Mouse (Mus musculus): ENCODE data around the gene Ipmk.
"Not testable (repeated sequence)": the region's sequence is repeated elsewhere in the genome, so short reads cannot be mapped to it uniquely, and the experiment has no call there.

The Ipmk gene

DNA sequence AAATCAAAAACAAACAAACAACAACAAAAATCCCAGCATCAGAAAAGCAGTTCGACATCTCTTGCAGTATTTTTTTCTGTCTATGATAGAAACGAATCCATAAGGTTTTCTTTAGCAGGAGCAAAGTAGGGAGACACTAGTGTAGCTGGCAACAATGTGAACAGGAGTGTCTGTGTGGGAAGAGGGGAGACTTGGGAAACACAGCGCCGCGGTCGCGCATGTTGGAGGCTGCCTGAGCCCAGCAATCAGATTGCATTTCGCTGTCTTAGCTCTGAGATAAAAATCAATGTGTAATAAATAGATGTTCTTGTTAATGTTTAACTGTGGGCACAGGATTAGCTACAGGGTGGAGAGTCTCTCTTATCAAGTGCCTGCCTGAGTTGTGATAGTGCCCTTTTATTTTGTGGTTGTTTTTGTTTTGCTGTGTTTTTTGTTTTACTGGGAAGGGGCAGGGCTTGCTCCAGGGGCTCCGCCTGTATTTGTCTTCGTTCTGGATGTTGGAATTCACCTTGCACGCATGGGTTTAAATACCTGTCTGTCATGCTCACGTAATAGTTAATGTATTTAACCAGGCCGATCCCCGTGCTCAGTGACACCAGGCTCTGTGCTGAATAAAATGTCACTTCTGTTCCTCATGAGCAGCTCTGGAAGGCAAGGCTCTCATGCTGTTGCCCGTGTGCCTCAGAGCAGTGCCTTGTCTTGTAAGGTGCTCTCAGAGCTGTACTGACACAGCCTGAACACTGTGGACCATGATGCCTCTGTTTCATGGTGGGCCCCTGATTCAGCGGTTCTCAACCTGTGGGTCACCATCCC lies 20.8 kb downstream of the Ipmk start:
- in situ Hi-C loops (cut with MboI, MseI), result no loop called here

DNA sequence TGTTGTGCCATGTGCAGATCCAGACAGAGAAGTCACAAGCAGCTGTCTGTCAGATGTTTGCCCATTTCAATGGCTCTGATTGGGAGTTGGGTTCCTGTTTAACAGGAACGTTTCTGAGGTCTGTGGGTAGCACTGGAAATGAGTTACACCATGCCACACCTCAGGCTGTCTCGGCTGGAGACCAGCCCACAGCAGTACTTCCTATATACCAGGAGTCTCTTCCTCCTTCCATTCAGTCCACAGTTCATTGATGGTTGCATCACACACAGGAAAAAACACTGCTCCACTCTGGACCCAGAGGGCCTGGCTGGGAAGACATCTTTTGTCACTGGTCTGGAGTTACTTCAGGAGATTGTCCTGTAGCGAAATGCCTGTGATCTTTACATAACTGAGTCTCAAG lies 21.9 kb downstream of the Ipmk start:
- in situ Hi-C loops (cut with MboI, MseI), result no loop called here

DNA sequence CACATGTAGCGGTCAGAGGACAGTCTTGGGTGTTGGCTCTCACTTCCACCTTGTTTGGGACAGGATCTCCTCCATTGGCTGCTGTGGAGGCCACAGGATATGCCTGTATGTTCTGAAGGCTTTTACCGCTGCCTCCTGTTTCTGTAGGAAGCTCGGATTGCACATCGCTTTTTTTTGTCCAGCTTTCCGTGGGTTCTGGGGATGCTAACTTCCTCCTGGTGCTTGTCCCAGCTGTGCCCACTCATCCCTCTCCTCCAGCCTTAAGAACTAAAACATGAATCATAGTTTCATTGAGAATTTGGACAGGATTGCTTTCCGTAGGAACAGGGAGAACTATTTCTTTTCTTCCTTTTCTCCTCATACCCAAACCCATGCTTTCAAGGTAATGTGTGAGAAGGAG lies 24.3 kb downstream of the Ipmk start:
- in situ Hi-C loops (cut with MboI, MseI), result no loop called here

DNA sequence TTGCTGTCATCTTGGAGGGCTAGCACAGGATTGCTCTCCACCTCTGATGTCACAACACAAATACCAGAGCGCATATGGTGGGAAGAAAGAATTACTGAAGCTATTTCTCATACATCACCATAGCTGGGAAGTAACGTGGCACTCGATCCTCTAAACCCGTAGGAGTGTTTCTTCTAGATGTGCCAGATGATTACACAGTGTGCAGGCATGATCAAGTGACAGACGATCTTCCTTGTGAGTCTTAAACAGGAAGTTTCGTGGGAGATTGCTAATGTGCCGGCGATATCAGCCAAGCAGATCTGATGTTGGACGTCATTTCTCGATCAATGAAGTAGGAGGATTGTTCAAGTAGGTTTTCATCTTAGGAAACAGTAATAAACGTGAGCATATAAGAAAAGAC lies 26.1 kb downstream of the Ipmk start:
- in situ Hi-C loops (cut with MboI, MseI), result no loop called here

DNA sequence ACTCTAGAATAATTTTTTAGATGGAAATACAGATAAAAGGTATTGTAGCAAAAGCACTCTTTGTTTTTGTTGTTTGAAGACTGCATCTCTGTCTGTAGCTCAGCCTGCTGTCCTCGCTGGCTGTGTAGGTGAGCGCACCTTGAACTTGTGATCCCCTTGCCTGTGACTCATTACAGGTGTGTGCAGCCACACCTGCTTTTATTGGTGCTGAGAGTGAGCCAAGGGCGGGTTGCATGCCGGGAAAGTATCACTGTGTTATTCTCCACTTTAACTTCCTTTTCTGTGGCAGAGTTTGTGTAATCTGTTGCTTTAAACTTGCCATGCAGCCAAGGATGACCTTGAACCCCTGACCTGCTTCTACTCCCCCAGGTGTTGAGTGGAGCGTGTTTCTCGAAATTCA lies 28.5 kb downstream of the Ipmk start:
- in situ Hi-C loops (cut with MboI, MseI), result no loop called here

DNA sequence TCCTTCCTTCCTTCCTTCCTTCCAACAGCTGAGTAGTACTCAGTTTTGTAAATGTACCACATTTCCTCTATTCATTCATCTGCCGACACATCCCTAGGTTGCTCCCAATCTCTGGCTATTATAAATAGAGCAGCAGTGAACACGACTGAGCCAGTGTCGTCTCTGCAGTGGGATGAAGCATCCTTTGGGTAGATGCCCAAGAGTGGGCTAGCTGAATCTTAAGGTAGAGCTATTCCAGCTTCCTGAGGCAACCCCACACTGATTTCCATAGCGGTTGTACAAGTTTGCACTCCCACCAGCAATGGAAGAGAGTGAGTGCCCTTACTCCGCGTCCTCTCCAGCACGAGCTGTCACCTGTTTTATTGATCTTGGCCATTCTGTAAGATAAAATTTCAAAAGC lies 32.8 kb downstream of the Ipmk start:
- in situ Hi-C loops (cut with MboI, MseI), result no loop called here

DNA sequence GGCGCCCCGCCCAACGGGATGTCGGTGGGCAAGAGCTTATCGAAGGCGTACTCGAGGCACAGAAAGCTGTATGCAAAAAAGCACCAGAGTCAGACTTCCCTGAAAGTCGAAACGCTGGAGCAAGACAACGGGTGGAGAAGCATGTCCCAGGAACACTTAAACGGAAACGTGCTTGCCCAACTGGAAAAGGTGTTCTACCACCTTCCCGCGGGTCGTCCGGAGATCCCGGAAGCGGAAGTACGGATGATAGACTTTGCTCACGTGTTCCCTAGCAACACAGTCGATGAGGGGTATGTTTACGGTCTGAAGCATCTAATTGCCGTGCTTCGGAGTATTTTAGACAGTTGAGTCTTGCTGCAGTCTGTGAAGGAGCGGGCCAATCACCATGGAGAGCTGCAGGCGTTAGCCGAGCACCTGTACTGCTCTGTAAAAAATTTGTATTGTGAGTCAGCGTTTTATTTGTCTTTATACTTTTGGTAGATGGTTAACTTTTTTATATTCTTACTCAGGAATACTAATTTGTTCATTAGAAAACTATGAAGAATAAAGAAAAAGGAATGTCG lies 34.0 kb downstream of the Ipmk start:
- in situ Hi-C loops (cut with MboI, MseI), result no loop called here

DNA sequence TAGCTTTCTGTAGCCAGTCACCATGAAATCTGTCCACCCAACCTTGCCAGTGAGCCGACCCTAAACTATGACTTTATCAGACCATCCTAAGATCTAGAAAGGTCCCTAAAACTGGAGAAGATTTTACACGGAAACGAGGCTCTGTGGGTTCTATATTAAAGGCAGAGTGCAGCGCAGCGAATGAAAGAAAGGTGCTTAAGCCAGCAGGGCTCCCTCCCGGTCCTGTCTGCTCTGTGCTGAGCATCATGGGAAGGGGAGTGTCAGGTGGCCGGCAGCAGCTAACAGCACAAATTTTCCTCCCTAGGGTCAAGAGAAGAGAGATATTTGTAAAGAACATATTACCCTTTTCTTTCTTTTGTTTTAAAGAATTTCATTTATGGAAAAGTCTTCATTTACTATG lies 34.5 kb downstream of the Ipmk start:
- in situ Hi-C loops (cut with MboI, MseI), result no loop called here

DNA sequence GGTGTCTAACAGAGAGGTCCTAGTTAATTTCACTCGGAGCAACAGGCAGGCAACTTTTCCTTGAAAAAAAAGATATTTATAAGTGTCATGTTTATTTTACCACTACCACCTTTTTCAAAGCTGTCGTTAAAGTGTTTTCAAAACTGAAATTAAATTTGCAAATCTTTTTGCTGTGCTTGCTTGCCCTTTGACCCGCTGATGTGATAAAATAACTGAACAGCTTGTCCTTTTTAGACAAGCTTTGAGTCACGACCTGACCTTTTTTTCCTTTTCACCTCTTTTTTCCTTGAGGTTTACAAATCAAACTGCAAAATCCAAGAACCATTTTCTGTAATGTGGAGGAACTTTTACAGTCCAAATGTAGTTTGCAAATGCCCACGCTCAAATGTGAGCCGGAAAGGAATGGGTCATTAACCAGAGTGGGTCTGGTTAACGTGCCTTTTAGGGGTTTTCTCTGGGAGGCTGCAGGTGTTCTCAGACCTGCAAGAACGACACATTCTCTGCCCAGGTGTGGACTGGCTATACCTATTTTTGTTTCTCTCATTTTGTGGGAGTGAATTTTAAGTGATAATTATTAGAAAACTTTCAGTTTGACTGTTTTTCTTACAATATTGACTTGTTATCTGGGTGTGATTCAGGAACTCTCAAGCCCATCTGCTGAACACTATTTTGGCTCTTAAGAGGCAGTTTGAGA lies 35.4 kb downstream of the Ipmk start:
- in situ Hi-C loops (cut with MboI, MseI), result no loop called here

DNA sequence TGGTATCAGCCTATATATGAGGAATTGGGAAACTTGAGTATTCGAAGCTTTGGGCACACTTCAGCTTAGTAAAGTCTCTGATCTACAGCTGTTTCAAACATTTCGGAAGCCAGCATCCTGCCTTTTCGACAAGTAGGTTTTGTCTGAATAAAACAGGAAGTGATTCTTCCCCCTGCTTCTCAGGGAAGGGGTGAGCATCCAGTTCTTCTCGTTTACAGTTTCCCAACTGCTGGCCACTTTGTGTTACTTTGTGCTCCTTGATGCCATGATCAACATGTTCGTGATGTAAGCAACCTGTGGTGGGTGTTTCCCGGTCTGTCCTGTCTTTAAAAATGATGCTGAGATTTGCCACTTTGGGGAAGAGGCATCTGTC lies 36.0 kb downstream of the Ipmk start:
- in situ Hi-C loops (cut with MboI, MseI), result not testable (repeated sequence)

DNA sequence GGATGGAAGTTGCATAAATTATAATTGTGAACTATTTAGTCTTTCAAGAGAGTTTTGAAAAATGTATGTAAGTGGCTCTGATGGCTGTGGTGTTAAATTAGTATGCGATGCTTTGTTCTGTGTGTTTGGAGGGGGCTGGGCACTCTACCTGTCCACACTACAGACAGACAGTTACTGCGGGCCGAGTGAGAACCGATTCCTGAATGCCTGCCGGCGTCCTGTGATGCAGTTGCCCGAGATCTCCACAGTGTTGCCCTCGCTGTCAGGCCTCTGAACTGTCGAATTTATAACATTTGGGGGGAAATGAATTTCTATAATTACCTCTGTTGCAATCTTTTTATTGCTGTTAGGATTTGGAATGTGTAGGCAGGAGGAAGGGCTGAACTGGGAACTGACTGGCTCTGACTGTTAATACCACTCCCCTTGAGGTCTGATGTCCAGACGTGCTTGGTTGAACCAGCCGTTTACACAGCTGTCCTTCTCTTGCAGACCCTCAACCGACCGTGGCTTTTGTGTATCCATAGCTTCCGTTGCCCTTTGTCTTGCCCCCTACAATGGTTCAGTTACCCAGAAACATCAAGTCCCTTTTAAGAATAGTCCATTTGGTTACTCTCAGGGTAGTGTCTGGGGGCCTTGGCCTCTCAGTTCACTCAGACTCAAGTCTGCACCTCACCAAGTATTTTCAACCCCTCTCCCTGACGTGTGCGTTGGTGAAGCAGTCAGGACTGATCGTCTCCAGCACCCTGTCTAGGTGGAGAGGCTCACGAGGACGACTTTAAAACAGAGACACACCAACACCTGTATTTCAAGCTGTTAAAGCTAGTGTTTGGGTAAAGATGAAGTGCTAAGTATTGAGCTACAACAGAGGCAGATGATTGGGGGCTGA lies 36.8 kb downstream of the Ipmk start:
- in situ Hi-C loops (cut with MboI, MseI), result no loop called here

DNA sequence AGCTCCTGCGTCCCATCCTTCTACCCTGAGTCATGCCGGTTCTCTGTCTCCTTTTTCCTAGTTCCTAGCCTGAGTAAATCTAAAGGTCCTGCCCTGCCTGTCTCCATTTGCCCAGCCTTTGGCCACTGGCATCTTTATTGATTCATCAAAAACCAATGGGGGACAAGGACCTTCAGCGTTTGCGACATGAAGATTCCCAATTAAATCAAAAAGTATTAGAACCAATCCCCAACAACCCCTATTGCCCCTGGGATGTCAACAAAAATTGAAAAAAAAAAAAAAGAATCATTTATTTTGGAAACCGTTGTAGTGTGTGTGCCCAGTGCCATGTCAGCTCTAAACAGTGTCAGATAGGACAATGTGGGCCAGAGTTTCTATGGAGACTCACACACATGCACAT lies 41.7 kb downstream of the Ipmk start:
- in situ Hi-C loops (cut with MboI, MseI), result no loop called here

DNA sequence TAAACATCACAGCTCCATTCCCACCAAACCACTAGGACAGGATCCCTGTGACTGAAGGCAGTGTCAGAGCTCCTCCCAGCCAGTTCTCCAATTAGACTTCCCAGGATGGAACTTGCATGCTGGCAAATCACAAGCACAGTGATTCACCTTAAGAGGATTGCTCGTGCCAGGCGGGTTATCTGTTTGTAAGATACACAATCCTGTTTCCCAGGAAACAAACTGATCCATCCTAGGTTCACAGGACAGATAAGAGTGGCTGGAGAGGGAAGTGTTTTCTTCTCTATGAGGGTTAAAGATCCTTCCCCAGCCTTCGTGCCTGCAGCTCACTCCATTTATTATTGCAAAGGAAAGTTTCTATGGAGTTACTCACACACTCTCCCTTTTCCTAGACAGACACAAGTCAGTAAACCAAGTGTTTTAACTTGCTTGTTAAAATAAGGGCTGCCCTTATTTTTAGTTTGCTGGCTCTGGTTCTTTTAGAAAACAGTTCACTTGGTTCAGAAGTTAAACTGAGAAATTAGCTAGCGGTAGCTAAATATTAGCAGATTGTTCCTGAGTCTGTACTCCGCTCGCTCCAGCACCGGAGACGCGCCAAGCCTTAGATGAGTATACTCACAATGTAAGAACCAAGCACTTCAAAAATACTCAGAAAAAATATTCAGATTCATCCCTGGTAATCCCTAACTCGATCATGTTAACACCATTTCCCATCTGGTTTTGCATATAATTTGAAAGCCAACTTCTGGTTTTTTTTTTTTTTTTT lies 51.0 kb downstream of the Ipmk start:
- in situ Hi-C loops (cut with MboI, MseI), result loop anchor here (5.0 kb wide), 1 partner anchor 1259 kb away; no protein-coding TSS in a partner anchor

DNA sequence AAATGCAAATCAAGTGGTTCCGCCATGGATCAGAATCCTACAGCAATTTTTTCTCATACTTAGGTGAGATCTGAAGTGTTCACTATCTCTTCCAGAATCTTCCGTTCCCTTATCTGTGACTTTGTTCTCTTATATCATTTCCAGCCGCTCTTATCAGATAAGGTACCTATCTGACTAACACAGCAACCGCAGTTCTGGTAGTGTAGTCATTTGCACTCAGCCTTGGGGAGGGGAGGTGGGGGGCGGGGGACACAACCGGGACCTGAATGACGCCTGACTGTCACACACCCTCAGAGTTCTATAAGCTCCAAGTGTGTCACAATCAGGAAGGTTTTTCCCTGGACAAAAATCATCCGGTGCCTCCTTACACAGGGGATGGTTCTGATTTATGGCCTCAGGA lies 51.8 kb downstream of the Ipmk start:
- in situ Hi-C loops (cut with MboI, MseI), result loop anchor here (5.0 kb wide), 1 partner anchor 1258 kb away; no protein-coding TSS in a partner anchor

DNA sequence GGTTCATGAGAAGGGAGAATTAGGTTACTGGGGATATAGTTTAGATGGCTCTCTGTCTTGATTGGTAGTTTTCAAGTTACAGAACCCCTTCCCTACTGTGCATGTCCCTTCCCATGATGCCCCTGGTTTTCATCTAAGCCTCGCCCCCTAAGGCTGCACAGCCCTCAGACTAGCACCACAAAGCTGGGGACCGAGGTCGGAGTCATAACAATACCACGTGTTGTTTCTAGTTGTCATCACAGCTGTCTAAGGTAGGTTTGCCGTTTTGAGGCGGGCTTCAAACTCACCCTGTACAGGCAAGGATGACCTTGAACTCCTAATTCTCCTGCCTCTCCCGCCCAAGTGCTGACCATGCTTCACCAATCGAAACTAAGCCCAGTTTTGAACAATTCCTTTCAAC lies 52.4 kb downstream of the Ipmk start:
- in situ Hi-C loops (cut with MboI, MseI), result loop anchor here (5.0 kb wide), 2 partner anchors 68 to 1257 kb away; no protein-coding TSS in a partner anchor

DNA sequence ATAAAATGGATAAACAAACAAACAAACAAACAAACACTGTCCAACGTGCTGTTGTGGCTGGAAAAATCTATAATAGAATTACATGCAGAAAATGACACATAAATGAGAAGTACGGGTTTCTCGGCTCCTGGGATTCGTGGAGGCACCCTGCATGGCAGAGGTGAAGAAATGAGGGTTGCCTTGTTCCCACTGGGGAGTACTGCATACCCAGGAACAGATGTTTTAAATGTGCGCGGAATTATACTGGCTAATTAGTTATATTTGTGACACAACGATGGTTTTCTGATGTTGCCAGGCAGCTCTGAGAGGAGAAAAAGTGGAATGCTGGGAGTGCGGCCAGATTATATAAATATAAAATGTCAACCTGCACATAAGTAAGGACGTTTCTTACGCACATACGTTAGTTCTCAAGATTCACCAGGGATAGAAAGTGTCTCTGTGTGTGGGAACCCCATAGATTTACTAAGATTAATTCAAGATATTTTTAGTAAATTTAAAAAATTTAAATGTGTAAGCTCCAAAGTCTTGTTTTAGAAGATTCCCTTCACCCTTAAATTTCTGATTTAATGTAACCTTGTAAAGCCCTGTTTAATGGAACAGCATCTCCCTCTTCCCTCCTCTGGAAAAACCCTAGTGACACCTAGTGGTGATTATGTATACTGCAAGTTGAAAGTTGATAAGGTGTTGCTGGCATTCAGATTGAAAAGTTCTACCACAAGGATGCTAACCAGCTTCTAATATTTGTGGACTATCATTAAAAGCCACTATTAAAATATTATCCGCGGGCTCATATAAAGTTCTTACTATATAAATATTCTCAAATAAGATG lies 53.5 kb downstream of the Ipmk start:
- in situ Hi-C loops (cut with MboI, MseI), result loop anchor here (5.0 kb wide), 1 partner anchor 69 kb away; no protein-coding TSS in a partner anchor

DNA sequence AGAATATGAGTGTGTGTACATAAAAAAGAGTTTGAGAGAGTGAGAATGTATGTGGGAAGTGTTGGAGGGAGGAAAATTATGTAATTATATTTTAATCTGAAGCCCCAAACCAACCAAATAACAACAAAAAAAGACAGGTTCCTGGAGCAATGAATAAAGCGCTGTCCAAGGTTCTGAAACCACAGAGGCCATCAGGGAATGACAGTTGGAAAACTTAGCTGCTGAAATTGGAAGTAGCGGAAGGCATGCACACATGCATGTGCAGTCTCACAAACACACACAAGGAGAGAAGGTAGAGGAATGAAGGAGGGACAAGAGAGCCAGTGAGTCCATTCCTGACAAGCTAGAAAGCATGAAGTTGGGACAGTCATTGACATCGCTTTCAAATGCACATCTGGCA lies 56.1 kb downstream of the Ipmk start:
- in situ Hi-C loops (cut with MboI, MseI), result loop anchor here (5.0 kb wide), 1 partner anchor 71 kb away; no protein-coding TSS in a partner anchor

DNA sequence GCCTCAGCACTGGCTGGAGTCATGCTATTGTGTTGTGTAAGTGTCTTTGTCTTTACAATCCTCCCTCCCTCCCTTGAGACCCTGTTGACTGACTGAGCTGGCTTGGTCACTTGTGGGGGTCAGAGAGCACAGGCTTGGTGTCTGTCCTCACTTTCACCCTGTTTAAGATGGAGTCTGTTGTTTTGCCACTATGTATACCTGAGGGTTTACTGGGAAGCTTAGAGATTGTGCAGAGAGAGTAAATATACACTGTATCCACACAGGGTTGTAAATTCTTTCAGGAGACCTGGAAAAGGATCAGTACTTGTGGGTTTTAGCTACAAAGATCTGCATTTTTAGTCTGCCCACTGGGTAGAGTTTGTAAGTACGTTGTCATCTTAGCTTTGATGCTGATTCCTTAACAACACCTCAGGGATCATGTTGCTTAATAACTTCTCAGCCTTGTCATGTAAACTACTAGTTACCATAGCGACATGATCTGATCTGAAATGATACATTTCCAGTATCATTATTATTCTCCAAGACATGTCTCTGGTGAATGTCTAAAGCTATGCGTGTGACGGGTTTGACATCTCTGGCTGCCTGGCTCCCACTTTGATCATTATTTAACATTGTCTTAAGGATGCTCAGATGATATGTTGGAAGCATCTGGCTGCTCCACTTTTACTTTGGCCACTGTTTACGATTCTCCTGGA lies 58.1 kb downstream of the Ipmk start:
- in situ Hi-C loops (cut with MboI, MseI), result no loop called here

DNA sequence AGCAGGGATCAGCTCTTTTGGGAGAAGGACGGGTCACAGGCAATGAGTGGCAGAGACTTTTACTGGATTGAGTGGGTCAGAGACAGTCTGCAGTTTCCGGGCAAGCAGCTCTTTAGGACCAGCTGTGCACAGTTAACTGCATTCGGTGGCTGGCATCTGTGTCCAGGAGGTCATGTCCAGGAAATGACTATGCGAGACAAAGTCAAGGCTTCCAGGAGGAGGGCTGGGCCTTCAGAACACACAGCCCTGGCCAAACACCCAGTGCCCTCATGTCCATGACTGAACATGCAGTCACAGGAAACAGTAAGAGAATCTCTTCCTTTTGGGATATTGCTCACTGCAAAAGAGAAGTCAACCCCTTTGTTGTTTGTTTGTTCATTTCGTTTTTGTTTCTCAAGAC lies 62.4 kb downstream of the Ipmk start:
- in situ Hi-C loops (cut with MboI, MseI), result no loop called here

All from T-helper 2 cell (primary cell).